Mouse (Mus musculus): ENCODE results near the gene Kptn.

Kptn gene

GRCm38 (mm10) chr7:16120262-16120600 is 536 bp downstream of the Kptn start:
- DNase-seq (ENCODE audit: low spot score) = no peak

GRCm38 (mm10) chr7:16125829-16126228 is 6.1 kb downstream of the Kptn start:
- DNase-seq (ENCODE audit: low spot score) = no peak

DNA sequence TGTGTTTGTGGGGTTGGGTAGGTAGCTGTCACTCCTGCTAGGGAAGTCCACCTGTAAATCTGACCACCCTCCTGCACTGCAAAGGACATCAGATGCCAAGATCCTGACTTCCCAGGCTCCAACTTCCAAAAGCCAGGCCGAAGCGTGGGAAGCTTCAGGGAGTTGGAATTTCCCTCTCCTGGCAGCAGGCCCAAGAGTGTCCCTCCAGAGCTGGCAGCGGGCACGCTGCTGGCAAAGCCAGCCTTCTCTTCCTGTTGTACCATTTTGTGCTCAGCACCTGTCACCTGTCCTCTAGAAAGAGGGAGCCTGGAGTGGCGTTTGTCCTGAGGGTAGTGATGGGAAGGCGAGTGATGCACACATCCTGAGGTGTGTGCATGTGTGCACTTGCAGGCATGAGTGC is 8.6 kb downstream of the Kptn start:
- DNase-seq (ENCODE audit: low spot score) = no peak

DNA sequence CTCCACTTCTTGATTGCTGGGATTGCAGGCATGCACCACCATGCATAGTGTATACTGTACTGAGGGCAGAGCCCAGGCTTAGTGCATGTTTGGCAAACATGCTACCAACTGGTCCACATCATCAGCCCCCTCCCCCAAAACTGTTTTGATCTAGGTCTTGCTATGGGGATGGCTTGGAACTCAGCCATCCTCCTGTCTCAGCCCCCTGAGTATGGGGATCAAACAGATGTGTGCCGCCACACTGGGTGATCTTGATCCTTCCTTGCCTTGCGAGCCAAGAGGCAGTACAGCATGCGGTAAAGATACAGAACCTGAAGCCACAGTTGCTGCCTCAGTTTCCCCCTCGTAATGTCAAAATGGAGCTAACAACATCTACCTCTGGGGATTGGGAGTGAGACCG is 9.2 kb downstream of the Kptn start:
- no peak for DNase-seq (ENCODE audit: low spot score)

DNA sequence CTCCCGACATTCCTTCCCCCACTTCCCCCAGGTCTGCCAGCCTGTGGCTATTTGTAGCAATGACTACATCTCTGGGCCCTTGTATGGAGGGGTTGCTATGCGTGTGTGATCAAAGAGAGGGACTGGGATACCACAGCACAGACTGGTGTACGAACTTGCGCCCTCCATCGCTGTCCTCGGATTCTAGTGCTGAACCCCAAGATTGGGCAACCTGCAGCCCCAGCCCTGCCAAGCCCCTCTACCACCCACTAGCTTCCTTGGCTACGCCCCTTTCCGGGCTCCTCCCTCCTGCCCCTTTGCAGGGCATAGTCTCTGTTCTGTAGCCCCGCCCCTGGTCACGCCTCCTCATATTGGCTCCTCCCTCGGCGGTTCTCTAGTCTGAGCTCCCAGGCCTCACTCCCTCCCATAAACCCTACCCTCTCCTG is 9.7 kb downstream of the Kptn start, which contains the start of gene Slc8a2:
Gene Slc8a2 (plus strand): TSS at position 406 of the 425 bp plus-strand sequence.
- DNase-seq (ENCODE audit: low spot score) = peak; percentile 82

DNA sequence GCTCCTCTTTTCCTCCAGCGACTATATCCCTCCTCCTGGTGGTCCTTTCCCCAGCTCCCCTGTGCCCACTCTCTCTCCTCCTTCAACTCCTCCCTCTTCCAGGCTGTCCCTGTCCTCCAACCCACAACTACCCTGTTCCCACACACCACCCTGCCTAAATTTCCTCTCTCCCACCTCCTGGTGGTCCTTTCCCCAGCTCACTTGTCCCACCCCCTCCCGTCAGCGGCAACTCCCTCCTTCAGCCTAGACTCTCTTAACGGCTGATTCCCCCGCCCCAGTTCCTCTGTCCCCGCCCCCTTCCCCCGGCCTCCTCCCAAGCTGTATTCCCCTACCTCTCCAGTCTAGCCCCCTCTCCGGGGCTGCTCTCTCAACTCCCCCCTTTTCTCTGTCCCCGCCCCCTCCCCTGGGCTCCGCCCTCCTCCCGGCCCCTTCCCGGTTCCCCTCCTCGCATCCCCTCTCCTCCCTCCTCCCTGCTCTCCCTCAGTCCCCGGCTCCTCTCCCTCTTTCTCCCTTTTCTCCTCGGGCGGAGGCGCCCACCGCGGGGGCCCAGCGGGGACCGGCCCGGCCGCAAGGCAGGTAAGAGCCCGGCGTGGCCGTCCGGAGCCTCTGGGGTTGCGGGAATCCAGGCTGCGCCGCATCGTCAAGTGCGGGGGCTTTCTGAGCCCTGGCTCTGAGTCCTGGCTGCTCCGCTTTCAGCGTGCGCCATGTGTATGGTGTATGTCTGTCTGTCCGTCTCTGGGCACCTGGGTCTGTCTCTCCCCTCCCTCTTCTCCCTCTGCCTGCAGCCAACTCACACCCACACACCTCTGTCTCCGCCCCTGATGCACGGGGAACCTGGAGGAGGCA is 10.4 kb downstream of the Kptn start:
- DNase-seq (ENCODE audit: low spot score) = no peak

DNA sequence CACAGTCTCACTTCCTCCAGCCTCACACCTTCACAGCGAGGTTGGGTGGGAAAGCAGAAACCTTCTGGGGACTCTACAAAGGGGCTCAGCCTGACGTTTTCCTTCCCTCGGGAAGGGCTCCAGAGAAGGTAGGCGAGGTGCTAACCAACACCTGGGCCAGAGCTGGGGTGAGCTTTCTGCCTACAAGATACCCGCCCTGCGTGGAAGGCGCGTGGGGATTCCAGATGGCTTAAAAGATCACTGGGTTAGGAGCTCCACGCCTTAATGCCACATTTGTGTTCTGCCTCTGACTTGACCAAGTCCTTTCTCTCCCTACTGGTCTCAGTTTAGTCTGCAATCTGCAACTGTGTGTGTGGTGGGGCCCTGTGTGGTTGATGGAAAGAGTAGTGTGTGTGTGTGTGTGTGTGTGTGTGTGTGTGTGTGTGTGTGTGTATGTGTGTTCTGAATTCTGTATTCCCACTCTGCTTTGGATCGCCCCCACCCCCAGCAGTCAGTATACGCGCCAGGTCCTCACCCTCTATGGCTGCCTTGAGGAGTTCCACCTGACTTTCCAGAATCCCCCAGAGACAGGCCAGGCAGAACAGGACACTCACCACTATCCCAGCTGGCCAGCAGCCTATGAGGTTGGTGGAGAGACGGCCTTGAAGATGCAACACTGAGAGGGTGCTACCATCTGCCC is 11.4 kb downstream of the Kptn start:
- DNase-seq (ENCODE audit: low spot score) = no peak

- no peak for DNase-seq (ENCODE audit: low spot score)
Observed at GRCm38 (mm10) chr7:16132161-16132581, 12.5 kb downstream of the Kptn start.

GRCm38 (mm10) chr7:16132926-16133325 is 13.2 kb downstream of the Kptn start:
- DNase-seq (ENCODE audit: low spot score) = no peak

DNA sequence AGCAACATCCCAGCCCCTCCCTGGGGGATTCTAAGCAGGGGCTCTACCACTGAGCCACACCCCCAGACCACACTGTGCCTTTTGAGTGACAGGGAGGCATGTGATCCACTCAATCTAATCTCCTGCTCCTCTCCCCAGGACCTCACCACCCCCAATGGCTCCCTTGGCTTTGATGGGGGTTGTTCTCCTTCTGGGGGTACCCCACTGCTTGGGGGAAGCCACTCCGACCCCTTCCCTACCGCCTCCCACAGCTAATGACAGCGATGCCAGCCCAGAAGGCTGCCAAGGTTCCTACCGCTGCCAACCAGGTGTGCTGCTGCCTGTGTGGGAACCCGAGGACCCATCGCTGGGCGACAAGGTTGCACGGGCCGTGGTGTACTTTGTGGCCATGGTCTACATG is 14.0 kb downstream of the Kptn start:
- no peak for DNase-seq (ENCODE audit: low spot score)

DNA sequence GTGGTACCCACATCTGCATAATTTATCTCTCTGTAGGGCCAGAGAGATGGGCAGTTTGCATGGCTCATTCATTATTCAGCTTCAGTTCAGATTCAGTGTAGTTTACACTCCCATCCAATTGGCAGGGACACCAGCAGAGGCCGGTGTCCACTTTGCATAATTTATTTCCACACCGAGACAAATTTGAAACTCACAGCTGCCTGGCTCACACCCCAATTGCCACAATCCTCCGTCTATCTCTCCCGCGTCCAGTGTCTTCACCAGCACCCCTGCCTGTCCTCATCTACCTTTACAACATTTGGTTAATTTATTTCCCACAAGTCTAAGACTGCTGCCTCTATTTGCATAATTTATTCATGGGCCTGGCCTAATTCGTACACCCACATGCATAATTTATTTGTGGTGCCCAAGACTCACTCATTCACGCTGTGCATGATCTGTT is 15.3 kb downstream of the Kptn start:
- no peak for DNase-seq (ENCODE audit: low spot score)

DNA sequence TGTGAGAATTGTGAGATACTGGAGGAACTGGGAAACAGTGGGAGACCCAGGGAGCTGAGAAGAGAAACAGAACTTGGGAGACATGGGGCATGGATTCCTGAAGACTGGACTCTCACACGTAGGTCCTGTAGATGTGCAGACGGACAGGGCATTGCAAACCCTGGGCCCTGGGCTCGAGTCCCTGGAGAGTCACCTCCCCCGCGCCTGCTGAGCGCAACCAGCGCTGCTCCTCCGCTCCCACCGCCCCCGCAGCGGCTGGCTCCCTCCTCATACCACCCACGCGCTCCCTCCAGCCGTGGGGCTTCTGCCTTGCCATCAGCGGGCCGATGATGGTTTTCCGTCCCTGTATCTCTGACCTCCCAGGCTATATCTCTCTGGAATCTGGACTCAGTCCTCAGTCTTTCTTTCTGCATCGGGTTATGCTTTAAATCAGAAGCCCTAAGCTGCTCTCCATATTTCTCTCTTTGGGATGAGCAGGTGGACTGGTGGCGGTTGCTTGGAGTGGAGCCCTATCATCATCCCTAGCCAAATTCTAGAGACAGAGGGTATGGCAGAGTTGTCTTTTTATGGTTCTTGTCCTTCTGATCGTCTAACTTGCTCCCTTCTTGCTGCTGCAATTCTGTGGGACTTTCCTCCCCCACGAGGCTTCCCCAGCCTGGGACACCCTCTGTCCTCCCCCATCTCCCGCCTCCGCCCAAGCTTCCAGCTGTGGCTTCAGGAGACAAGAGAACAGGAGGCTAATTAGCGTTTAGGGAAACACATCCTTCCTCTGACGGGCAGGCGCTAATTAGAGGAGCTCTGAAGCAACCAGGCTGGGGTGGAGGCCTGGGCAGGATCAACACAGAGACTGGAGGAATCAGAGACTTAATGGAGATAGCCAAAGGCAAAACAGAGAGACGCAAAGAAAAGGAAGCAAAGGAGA is 27.1 kb downstream of the Kptn start:
- DNase-seq (ENCODE audit: low spot score) = no peak

DNA sequence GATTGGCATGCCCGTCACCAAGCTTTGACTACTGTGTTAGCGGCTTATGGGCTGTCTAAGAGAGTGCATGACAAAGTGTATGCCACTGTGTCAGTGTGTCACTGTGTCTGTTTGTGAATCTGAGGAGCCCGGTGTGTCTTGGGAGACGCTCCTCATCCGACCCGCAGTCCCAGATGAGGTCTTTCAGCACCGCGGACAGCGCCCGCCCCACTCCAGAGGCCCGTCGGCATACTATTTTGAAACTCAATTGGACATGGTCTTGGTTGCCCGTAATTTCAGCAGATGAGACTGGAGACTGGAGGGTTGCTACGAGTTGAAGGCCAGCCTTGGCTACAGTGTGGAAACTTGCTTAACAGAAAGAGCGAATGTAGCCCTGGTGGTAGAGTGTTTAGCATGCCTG is 27.9 kb downstream of the Kptn start:
- DNase-seq (ENCODE audit: low spot score) = no peak

DNA sequence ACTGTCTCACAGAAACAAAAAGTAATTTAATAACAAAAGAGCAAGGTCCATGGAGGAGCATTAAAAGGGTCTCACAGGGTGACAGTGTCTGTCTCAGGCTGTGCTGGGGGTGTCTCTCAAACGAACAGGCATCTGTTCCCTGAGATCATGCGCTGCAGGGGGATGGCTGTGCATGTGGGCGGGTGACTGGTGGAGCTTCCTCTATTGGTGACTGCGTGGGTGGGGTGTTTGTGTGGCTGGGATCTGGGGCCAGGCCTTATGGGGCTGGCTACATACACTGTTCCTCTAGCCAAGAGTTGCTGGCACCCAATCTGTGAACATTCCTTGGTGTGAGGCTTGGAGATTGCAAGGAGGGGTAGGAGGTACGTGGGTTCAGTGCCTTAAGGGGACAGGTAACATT is 29.5 kb downstream of the Kptn start:
- peak; percentile 87 for DNase-seq (ENCODE audit: low spot score)

DNA sequence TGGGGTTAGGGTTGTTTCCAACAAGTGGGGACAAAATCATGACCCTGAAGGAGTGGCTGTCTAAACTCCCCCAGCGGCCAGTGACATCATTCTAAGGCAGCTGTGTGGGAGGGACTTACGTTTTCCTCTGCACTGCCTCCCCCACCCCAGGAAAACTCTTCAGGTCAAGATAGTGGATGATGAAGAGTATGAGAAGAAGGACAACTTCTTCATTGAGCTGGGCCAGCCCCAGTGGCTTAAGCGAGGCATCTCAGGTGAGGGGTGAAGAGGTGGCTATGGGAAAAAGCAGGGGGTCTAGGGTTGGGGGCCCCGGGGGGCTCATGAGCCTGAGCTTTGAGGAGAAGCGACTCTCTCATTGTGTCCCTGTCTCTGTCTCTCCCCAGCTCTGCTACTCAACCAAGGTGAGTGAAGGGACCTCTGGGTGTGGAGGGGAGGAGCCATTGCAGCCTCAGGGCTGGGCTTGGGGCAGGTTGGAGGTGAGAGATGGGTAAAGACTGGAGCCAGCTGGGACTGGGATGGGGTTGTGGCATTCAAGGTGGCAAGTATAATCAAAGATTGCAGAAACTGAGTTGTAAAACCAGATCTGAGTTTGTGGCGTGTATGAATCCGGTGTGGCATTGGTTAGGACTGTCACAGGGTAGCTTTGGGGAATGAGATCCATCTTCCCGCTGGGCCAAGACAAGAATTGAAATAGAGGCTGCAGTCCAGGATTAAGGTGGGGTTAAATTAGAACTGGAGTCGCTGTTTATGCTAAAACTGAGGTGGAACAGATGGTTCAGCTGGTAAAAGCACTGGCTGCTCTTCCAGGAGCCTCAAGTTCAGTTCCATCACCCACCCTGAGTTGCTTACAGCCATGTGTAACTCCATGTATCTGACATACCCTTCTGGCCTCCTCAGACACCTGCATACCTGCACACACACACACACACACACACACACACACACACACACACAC is 30.8 kb downstream of the Kptn start:
- DNase-seq (ENCODE audit: low spot score) = no peak

GRCm38 (mm10) chr7:16153522-16153921 is 33.8 kb downstream of the Kptn start:
- no peak for DNase-seq (ENCODE audit: low spot score)

GRCm38 (mm10) chr7:16155132-16155872 is 35.6 kb downstream of the Kptn start:
- DNase-seq (ENCODE audit: low spot score) = no peak

GRCm38 (mm10) chr7:16156105-16156714 is 36.5 kb downstream of the Kptn start:
- DNase-seq (ENCODE audit: low spot score) = no peak

DNA sequence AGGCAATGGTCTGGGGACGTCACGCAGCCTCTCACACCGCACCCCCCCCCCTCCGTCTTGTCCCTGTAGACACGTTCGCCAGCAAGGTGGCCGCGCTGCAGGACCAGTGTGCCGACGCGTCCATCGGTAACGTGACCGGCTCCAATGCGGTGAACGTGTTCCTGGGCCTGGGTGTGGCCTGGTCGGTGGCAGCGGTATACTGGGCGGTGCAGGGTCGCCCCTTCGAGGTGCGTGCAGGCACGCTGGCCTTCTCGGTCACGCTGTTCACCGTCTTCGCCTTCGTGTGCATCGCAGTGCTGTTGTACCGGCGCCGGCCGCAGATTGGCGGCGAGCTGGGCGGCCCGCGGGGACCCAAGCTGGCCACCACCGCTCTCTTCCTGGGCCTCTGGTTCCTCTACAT is 39.0 kb downstream of the Kptn start:
- DNase-seq (ENCODE audit: low spot score) = no peak

DNA sequence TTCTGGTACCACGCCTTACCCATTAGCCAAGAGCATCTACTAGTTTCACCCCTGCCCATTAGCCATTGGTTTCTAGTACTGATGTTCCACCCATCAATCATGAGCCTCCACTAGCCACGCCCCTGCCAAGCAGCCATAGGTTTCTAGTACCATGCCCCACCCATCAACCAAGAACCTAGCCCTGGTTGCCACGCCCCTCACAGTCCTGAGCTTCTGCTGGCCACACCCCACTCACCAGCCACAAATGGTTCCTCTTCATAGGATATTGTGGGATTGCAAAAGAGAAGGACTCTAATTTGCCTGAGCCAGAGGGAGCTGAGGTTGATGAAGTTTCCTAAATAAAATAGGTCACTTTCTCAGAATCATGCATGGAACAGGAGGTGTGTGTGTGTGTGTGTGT is 41.0 kb downstream of the Kptn start:
- DNase-seq (ENCODE audit: low spot score) = no peak

Data from left cerebral cortex, adult 11 months (tissue).